Mouse (Mus musculus): ENCODE measurements around the gene Acot3. TPM values are rescaled to one million over a fixed set of nuclear protein-coding genes. Genes with fewer than 3 reads are reported as not detected.
"Not testable (repeated sequence)": the region's sequence is repeated elsewhere in the genome, so short reads cannot be mapped to it uniquely, and the experiment has no call there.

Acot3 gene
- total RNA-seq, 2 experiments from 2014 or later, result 2.1 to 2.3 TPM

- intact Hi-C loops (cut with DNase I), result no loop called here
- DNase-seq (ENCODE audit: low spot score in 2 of 2), result no peak
These were observed 25.5 kb downstream of the Acot3 start for GRCm38 (mm10) chr12:84077371-84077990.

GRCm38 (mm10) chr12:84083842-84084241 is 31.9 kb downstream of the Acot3 start:
- intact Hi-C loops (cut with DNase I), result no loop called here
- no peak for DNase-seq (ENCODE audit: low spot score in 2 of 2)

- DNase-seq (ENCODE audit: low spot score in 2 of 2), result no peak
- intact Hi-C loops (cut with DNase I), result no loop called here
These were observed 32.6 kb downstream of the Acot3 start for GRCm38 (mm10) chr12:84084581-84084980.

GRCm38 (mm10) chr12:84094666-84095065 is 42.7 kb downstream of the Acot3 start:
- intact Hi-C loops (cut with DNase I); DNase-seq (ENCODE audit: low spot score in 2 of 2): not testable (repeated sequence)

- no peak for DNase-seq (ENCODE audit: low spot score in 2 of 2)
- intact Hi-C loops (cut with DNase I), result no loop called here
These were observed 47.7 kb downstream of the Acot3 start for GRCm38 (mm10) chr12:84099605-84100004.

GRCm38 (mm10) chr12:84100071-84100470 is 48.1 kb downstream of the Acot3 start:
- intact Hi-C loops (cut with DNase I), result no loop called here
- DNase-seq (ENCODE audit: low spot score in 2 of 2), result no peak

- intact Hi-C loops (cut with DNase I), result not testable (repeated sequence)
- DNase-seq (ENCODE audit: low spot score in 2 of 2), result peak; percentile 29 to 44
These were observed 48.9 kb downstream of the Acot3 start, which contains the start of gene Acot6 for GRCm38 (mm10) chr12:84100604-84101492. TSS of gene Acot6 (plus strand) at chr12:84100654.

GRCm38 (mm10) chr12:84101493-84101845 is 49.5 kb downstream of the Acot3 start:
- DNase-seq (ENCODE audit: low spot score in 2 of 2), result no peak
- intact Hi-C loops (cut with DNase I), result no loop called here

GRCm38 (mm10) chr12:84107012-84107411 is 55.1 kb downstream of the Acot3 start:
- no peak for DNase-seq (ENCODE audit: low spot score in 2 of 2)
- intact Hi-C loops (cut with DNase I), result no loop called here

GRCm38 (mm10) chr12:84107692-84108091 is 55.7 kb downstream of the Acot3 start:
- intact Hi-C loops (cut with DNase I), result no loop called here
- no peak for DNase-seq (ENCODE audit: low spot score in 2 of 2)

GRCm38 (mm10) chr12:84109924-84110323 is 58.0 kb downstream of the Acot3 start:
- intact Hi-C loops (cut with DNase I), result no loop called here
- DNase-seq (ENCODE audit: low spot score in 2 of 2), result no peak

Other genes starting within 250 kb of the Acot3 start
- gene Numb, start 130.2 kb upstream of the Acot3 start, total RNA-seq (2021), result 10 to 100 TPM; 53.9 to 65.2 TPM
- gene Riox1, start 101.5 kb upstream of the Acot3 start, total RNA-seq (2021), result 10 to 100 TPM; 15.5 to 17.8 TPM
- gene Heatr4, start 67.3 kb upstream of the Acot3 start, total RNA-seq (2021), result under 1 TPM; 0.11 to 0.15 TPM
- gene Acot2, start 64.3 kb upstream of the Acot3 start, total RNA-seq (2021), result 10 to 100 TPM in 1 of 2 experiments, 1 to 10 TPM in 1; 8.9 to 10.5 TPM
- 10 to 100 TPM; 10.4 to 17.0 TPM for gene Acot1, start 42.7 kb upstream of the Acot3 start, total RNA-seq (2021)
- 1 to 10 TPM; 2.5 to 2.9 TPM for gene Acot4, start 13.8 kb upstream of the Acot3 start, total RNA-seq (2021)
- gene Gm49366, start 13.2 kb upstream of the Acot3 start, total RNA-seq (2021), result not detected
- gene Acot5, start 17.2 kb downstream of the Acot3 start, total RNA-seq (2021), result 1 to 10 TPM; 5.1 to 5.3 TPM
- 1 to 10 TPM; 3.1 to 3.2 TPM for gene Acot6, start 48.5 kb downstream of the Acot3 start, total RNA-seq (2021)
- 100 to 1,000 TPM; 102 to 106 TPM for gene Dnal1, start 62.2 kb downstream of the Acot3 start, total RNA-seq (2021)
- gene Pnma1, start 96.3 kb downstream of the Acot3 start, total RNA-seq (2021), result 1 to 10 TPM; 5.8 to 6.8 TPM
- gene Elmsan1, start 166.7 kb downstream of the Acot3 start, total RNA-seq (2021), result 10 to 100 TPM; 12.6 to 18.6 TPM
- gene Ptgr2, start 233.1 kb downstream of the Acot3 start, total RNA-seq (2021), result 10 to 100 TPM; 32.3 to 35.2 TPM

All from left cerebral cortex, postnatal 14 days (tissue).